29 mouse cellular contexts compared by ENCODE assay signal in genomic region chr3:33305756-33306155, GRCm38 (mm10).
A peak's percentile ranks its signal among the peaks of the same experiment; 100 is the strongest.
DNase-seq lines count a peak whose midpoint lies in the region; ATAC-seq and TF ChIP-seq lines count a peak whose summit lies in the region.
"Had no signal": no experiment of that assay in that cellular context is flagged by ENCODE, and none has a peak within 500 bp of the region (broad histone marks: within the 10 kb centered on the region; RNA-seq: fewer than 3 reads in every experiment).

No protein-coding gene starts in this region.

- peak; percentile 4 for DNase-seq in forebrain, embryonic 14.5 days (ENCODE audit: low spot score)
- DNase-seq in layer of hippocampus, adult 2 months (ENCODE audit: low spot score in 2 of 2): peak in 1 of 2 experiments; percentile 23
- DNase-seq in layer of hippocampus, postnatal 10 days (ENCODE audit: low spot score in 2 of 2): no peak
- peak; percentile 10 to 26 for DNase-seq in right cerebral cortex, adult 2 months (ENCODE audit: low spot score in 2 of 2)
- DNase-seq in right cerebral cortex, postnatal 36 days (ENCODE audit: low spot score in 2 of 2): no peak
- DNase-seq in cerebellum, adult 9-10 months: no peak
- DNase-seq: adrenal gland, postnatal 10 days; cerebellum, adult 11-12 months; cerebellum, postnatal 10 days; gastrocnemius, postnatal 10 days; heart, postnatal 14 days; kidney, adult 11 months; kidney, postnatal 14 days; retina, postnatal 1 day; thymus, postnatal 14 days had no signal

- H3K9ac ChIP-seq in forebrain, embryonic 14.5 days (ENCODE audit: low read length): no peak overlapping the region
- H3K9ac ChIP-seq in forebrain, embryonic 15.5 days (replicated peaks): no peak overlapping the region
- H3K9ac ChIP-seq: hindbrain, embryonic 15.5 days; limb, embryonic 13.5 days; lung, embryonic 15.5 days; midbrain, embryonic 15.5 days; neural tube, embryonic 15.5 days; stomach, embryonic 15.5 days had no signal

- H3K4me2 ChIP-seq in forebrain, embryonic 14.5 days (ENCODE audit: low read length): no peak overlapping the region
- H3K4me2 ChIP-seq in forebrain, embryonic 15.5 days (replicated peaks): no peak overlapping the region
- H3K4me2 ChIP-seq: hindbrain, embryonic 15.5 days; limb, embryonic 13.5 days; liver, embryonic 11.5 days; lung, embryonic 15.5 days; midbrain, embryonic 15.5 days; neural tube, embryonic 15.5 days; stomach, embryonic 15.5 days had no signal

- no peak overlapping the region for H3K4me3 ChIP-seq in forebrain, embryonic 14.5 days (ENCODE audit: low read depth, low read length)
- H3K4me3 ChIP-seq in forebrain, embryonic 15.5 days: no peak overlapping the region
- H3K4me3 ChIP-seq in layer of hippocampus, adult 2 months: no peak overlapping the region
- H3K4me3 ChIP-seq: erythroblast, embryonic 14.5 days; hindbrain, embryonic 10.5 days; hindbrain, embryonic 15.5 days; limb, embryonic 13.5 days; lung, embryonic 15.5 days; midbrain, embryonic 10.5 days; midbrain, embryonic 15.5 days; neural tube, embryonic 15.5 days; stomach, embryonic 15.5 days had no signal

- ATAC-seq in forebrain, embryonic 14.5 days: peak; percentile 40; the same call in 1 of the 2 replicates
- no peak for ATAC-seq in forebrain, embryonic 15.5 days (replicated peaks)
- ATAC-seq: forebrain, embryonic 16.5 days; inflammation-experienced regulatory T-cells, adult 6 months; midbrain, embryonic 15.5 days; Patski had no signal

- H3K27ac ChIP-seq in forebrain, embryonic 14.5 days (ENCODE audit: low read depth, low read length): no peak overlapping the region
- H3K27ac ChIP-seq in forebrain, embryonic 15.5 days (replicated peaks): no peak overlapping the region
- H3K27ac ChIP-seq in layer of hippocampus, adult 2 months: peak overlapping the region; percentile 62
- H3K27ac ChIP-seq: hindbrain, embryonic 10.5 days; hindbrain, embryonic 15.5 days; limb, embryonic 13.5 days; lung, embryonic 15.5 days; midbrain, embryonic 10.5 days; midbrain, embryonic 15.5 days; neural tube, embryonic 15.5 days; stomach, embryonic 15.5 days had no signal

- no peaks in the 10 kb centered on the region for H3K36me3 ChIP-seq in forebrain, embryonic 14.5 days (ENCODE audit: control insufficient read depth, insufficient read depth, low read length)
- no peaks in the 10 kb centered on the region for H3K36me3 ChIP-seq in forebrain, embryonic 15.5 days
- H3K36me3 ChIP-seq: hindbrain, embryonic 10.5 days; hindbrain, embryonic 15.5 days; limb, embryonic 13.5 days; lung, embryonic 15.5 days; midbrain, embryonic 10.5 days; midbrain, embryonic 15.5 days; neural tube, embryonic 15.5 days; stomach, embryonic 15.5 days had no signal

- no peaks in the 10 kb centered on the region for H3K9me3 ChIP-seq in forebrain, embryonic 14.5 days (replicated peaks; ENCODE audit: control insufficient read depth, low read length)
- H3K9me3 ChIP-seq in forebrain, embryonic 15.5 days: no peaks in the 10 kb centered on the region
- H3K9me3 ChIP-seq: hindbrain, embryonic 10.5 days; hindbrain, embryonic 15.5 days; limb, embryonic 13.5 days; lung, embryonic 15.5 days; midbrain, embryonic 10.5 days; midbrain, embryonic 15.5 days; neural tube, embryonic 15.5 days; stomach, embryonic 15.5 days had no signal

- WGBS in forebrain, embryonic 14.5 days: 63% methylated on average over 2 of the region's 2 CpGs
- WGBS in forebrain, embryonic 15.5 days: 71% methylated on average over 2 of the region's 2 CpGs

- no peak for TF ChIP-seq CTCF in layer of hippocampus, adult 2 months (conservative IDR thresholded peaks at IDR 0.05)

- no peaks in the 10 kb centered on the region for H3K27me3 ChIP-seq in forebrain, embryonic 14.5 days (replicated peaks; ENCODE audit: control insufficient read depth, insufficient read depth, low read length)
- H3K27me3 ChIP-seq in forebrain, embryonic 15.5 days: no peaks in the 10 kb centered on the region
- H3K27me3 ChIP-seq: hindbrain, embryonic 15.5 days; limb, embryonic 13.5 days; lung, embryonic 15.5 days; midbrain, embryonic 15.5 days; neural tube, embryonic 15.5 days; stomach, embryonic 15.5 days had no signal

- H3K4me1 ChIP-seq in forebrain, embryonic 14.5 days (ENCODE audit: control insufficient read depth, insufficient read depth, low read length): no peaks in the 10 kb centered on the region
- H3K4me1 ChIP-seq in forebrain, embryonic 15.5 days: no peaks in the 10 kb centered on the region
- H3K4me1 ChIP-seq: hindbrain, embryonic 10.5 days; hindbrain, embryonic 15.5 days; limb, embryonic 13.5 days; lung, embryonic 15.5 days; midbrain, embryonic 10.5 days; midbrain, embryonic 15.5 days; neural tube, embryonic 15.5 days; stomach, embryonic 15.5 days had no signal

Comparison
In these comparisons a context has a peak if more than half of its experiments do, and no peak if none do; other contexts are left out.
1. DNase-seq: peak in forebrain, embryonic 14.5 days (single experiment) and right cerebral cortex, adult 2 months (2 of 2); none in layer of hippocampus, postnatal 10 days (0 of 2), right cerebral cortex, postnatal 36 days (0 of 2) and cerebellum, adult 9-10 months (single experiment).